Mouse (Mus musculus) CH12.LX (cell line): ENCODE data around the gene Pum2.
"Not testable (repeated sequence)": the region's sequence is repeated elsewhere in the genome, so short reads cannot be mapped to it uniquely, and the experiment has no call there.

Experiments used
- CTCF ChIP-seq, 2 experiments: IDR thresholded peaks in 1 of 2; conservative IDR thresholded peaks in 1 of 2; 2 replicates each; pipeline ENCODE4 v1.5.1; 2011 to 2012; ENCODE audit warnings: low read depth in 2 of 2, low read length in 2 of 2, improper control_type of control experiment in 1 of 2, inconsistent platforms in 1 of 2, mild to moderate bottlenecking in 1 of 2, moderate library complexity in 1 of 2
- IRF4 ChIP-seq: IDR thresholded peaks from 2 replicates; pipeline ENCODE4 v1.6.1; 2014; ENCODE audit warnings: low read depth, mild to moderate bottlenecking, inconsistent platforms, low read length, improper control_type of control experiment
- NRF1 ChIP-seq: IDR thresholded peaks from 2 replicates; pipeline ENCODE4 v1.6.1; 2014; ENCODE audit warnings: low read depth, mild to moderate bottlenecking, inconsistent platforms, low read length, improper control_type of control experiment, moderate library complexity
- POLR2A ChIP-seq: IDR thresholded peaks from 2 replicates; pipeline ENCODE4 v1.6.1; 2011; ENCODE audit warnings: low read depth, mild to moderate bottlenecking, improper control_type of control experiment, low read length
- RCOR1 ChIP-seq: conservative IDR thresholded peaks from 2 replicates; pipeline ENCODE4 v1.6.1; 2012; ENCODE audit warnings: low read depth, mild to moderate bottlenecking, inconsistent platforms, low read length, improper control_type of control experiment

GRCm38 (mm10) chr12:8640186-8640585, 33.7 kb upstream of the Pum2 start:
- TF ChIP-seq NRF1; CTCF (conservative IDR thresholded peaks at IDR 0.05 in 1 of 2, IDR thresholded peaks at IDR 0.05 in 1 of 2; ENCODE audit: low read depth in 2 of 2, low read length in 2 of 2); IRF4; RCOR1; POLR2A: not testable (repeated sequence)
